Mouse (Mus musculus) CH12.LX (cell line): ENCODE data around the gene Eef1akmt3. TPM values are rescaled to one million over a fixed set of nuclear protein-coding genes. Genes with fewer than 3 reads are reported as not detected.
A peak's percentile ranks its signal among the peaks of the same experiment; 100 is the strongest.

Experiments used
- DNase-seq: peaks from one replicate; pipeline ENCODE4 v3.0.0-alpha.2; 2013; ENCODE audit errors: extremely low read depth
- H3K27ac ChIP-seq: 2 replicates; pipeline ENCODE4 v1.5.1; 2012; ENCODE audit warnings: low read depth, mild to moderate bottlenecking, control low read depth, moderate library complexity; ENCODE audit not compliant: insufficient read depth
- H3K27me3 ChIP-seq: replicated peaks from 2 replicates; pipeline ENCODE3; 2012; ENCODE audit warnings: inconsistent platforms
- H3K36me3 ChIP-seq, 2 experiments: replicated peaks in 1 of 2; 2 replicates each; pipeline versions ENCODE3 to v1.6.1; 2012; ENCODE audit warnings: inconsistent platforms in 1 of 2, low read length in 1 of 2, mild to moderate bottlenecking in 1 of 2, mixed read lengths in 1 of 2, moderate library complexity in 1 of 2; ENCODE audit not compliant: control insufficient read depth in 1 of 2, insufficient read depth in 1 of 2
- H3K4me1 ChIP-seq, 2 experiments: 2 replicates each; pipeline ENCODE4 v1.6.1; 2012; ENCODE audit warnings: inconsistent platforms in 1 of 2, moderate library complexity in 1 of 2; ENCODE audit not compliant: insufficient read depth in 2 of 2, control insufficient read depth in 1 of 2
- H3K4me2 ChIP-seq: 2 replicates; pipeline ENCODE4 v1.6.1; 2012; ENCODE audit warnings: low read depth, mild to moderate bottlenecking, control low read depth; ENCODE audit not compliant: poor library complexity, insufficient read depth, severe bottlenecking
- H3K4me3 ChIP-seq, 3 experiments: fragments of 150-350 bp in 1 of 3; sonication (generic) in 1 of 3; replicated peaks in 1 of 3; 2 replicates each; pipeline versions ENCODE3 to v1.5.1; 2011 to 2012; ENCODE audit warnings: low read depth in 2 of 3, low read length in 2 of 3, mild to moderate bottlenecking in 2 of 3, moderate library complexity in 2 of 3, control low read depth in 1 of 3, improper control_type of control experiment in 1 of 3, inconsistent platforms in 1 of 3, mixed read lengths in 1 of 3; ENCODE audit not compliant: poor library complexity in 1 of 3
- H3K79me2 ChIP-seq: replicated peaks from 2 replicates; pipeline ENCODE4 v1.6.1; 2012; ENCODE audit warnings: mild to moderate bottlenecking, moderate library complexity; ENCODE audit not compliant: control insufficient read depth, poor library complexity, insufficient read depth, severe bottlenecking; ENCODE audit errors: extremely low read depth
- H3K9ac ChIP-seq: 2 replicates; pipeline ENCODE4 v1.6.1; 2012; ENCODE audit warnings: low read depth, mild to moderate bottlenecking, control low read depth, moderate library complexity; ENCODE audit not compliant: insufficient read depth
- H3K9me3 ChIP-seq: replicated peaks from 2 replicates; pipeline ENCODE3; 2012; ENCODE audit warnings: low read length, inconsistent platforms, mixed read lengths
- BHLHE40 ChIP-seq: IDR thresholded peaks from 2 replicates; pipeline ENCODE4 v1.6.1; 2011; ENCODE audit warnings: mild to moderate bottlenecking, low read depth, low read length, improper control_type of control experiment
- CTCF ChIP-seq, 2 experiments: IDR thresholded peaks in 1 of 2; conservative IDR thresholded peaks in 1 of 2; 2 replicates each; pipeline ENCODE4 v1.5.1; 2011 to 2012; ENCODE audit warnings: low read depth in 2 of 2, low read length in 2 of 2, improper control_type of control experiment in 1 of 2, inconsistent platforms in 1 of 2, mild to moderate bottlenecking in 1 of 2, moderate library complexity in 1 of 2
- ELF1 ChIP-seq: IDR thresholded peaks from 2 replicates; pipeline ENCODE4 v1.6.1; 2014; ENCODE audit warnings: low read depth, mild to moderate bottlenecking, inconsistent platforms, low read length, improper control_type of control experiment
- EP300 ChIP-seq: IDR thresholded peaks from 2 replicates; pipeline ENCODE4 v1.6.1; 2011; ENCODE audit warnings: low read length, improper control_type of control experiment
- HCFC1 ChIP-seq: IDR thresholded peaks from 2 replicates; pipeline ENCODE4 v1.6.1; 2012; ENCODE audit warnings: low read depth, mild to moderate bottlenecking, inconsistent platforms, low read length, improper control_type of control experiment
- IRF4 ChIP-seq: IDR thresholded peaks from 2 replicates; pipeline ENCODE4 v1.6.1; 2014; ENCODE audit warnings: low read depth, mild to moderate bottlenecking, inconsistent platforms, low read length, improper control_type of control experiment
- MEF2A ChIP-seq: IDR thresholded peaks from 2 replicates; pipeline ENCODE4 v1.6.1; 2014; ENCODE audit warnings: low read depth, mild to moderate bottlenecking, inconsistent platforms, low read length, improper control_type of control experiment, borderline replicate concordance
- MXI1 ChIP-seq: IDR thresholded peaks from 2 replicates; pipeline ENCODE4 v1.6.1; 2011; ENCODE audit warnings: mild to moderate bottlenecking, low read depth, low read length, improper control_type of control experiment
- POLR2A ChIP-seq: IDR thresholded peaks from 2 replicates; pipeline ENCODE4 v1.6.1; 2011; ENCODE audit warnings: low read depth, mild to moderate bottlenecking, improper control_type of control experiment, low read length
- POLR2AphosphoS2 ChIP-seq: IDR thresholded peaks from 2 replicates; pipeline ENCODE4 v1.6.1; 2011; ENCODE audit warnings: low read depth, low read length, improper control_type of control experiment
- RAD21 ChIP-seq: IDR thresholded peaks from 2 replicates; pipeline ENCODE4 v1.6.1; 2011; ENCODE audit warnings: low read depth, mild to moderate bottlenecking, low read length, improper control_type of control experiment, moderate library complexity
- SIN3A ChIP-seq: IDR thresholded peaks from 2 replicates; pipeline ENCODE4 v1.6.1; 2012; ENCODE audit warnings: low read length, improper control_type of control experiment, inconsistent platforms
- SMC3 ChIP-seq: IDR thresholded peaks from 2 replicates; pipeline ENCODE4 v1.6.1; 2011; ENCODE audit warnings: low read depth, low read length, improper control_type of control experiment
- TBP ChIP-seq: conservative IDR thresholded peaks from 2 replicates; pipeline ENCODE4 v1.6.1; 2011; ENCODE audit warnings: low read depth, low read length, improper control_type of control experiment
- USF1 ChIP-seq: IDR thresholded peaks from 2 replicates; pipeline ENCODE4 v1.6.1; 2014; ENCODE audit warnings: low read depth, mild to moderate bottlenecking, inconsistent platforms, low read length, improper control_type of control experiment
- USF2 ChIP-seq: conservative IDR thresholded peaks from 2 replicates; pipeline ENCODE4 v1.6.1; 2011; ENCODE audit warnings: low read depth, low read length, improper control_type of control experiment
- ZNF384 ChIP-seq: IDR thresholded peaks from 2 replicates; pipeline ENCODE4 v1.6.1; 2012; ENCODE audit warnings: low read depth, low read length, improper control_type of control experiment, inconsistent platforms
- dilution Hi-C: fragments of 300-500 bp; cut with MboI; formaldehyde crosslinking; loops from 2 replicates; pipeline ENCODE4 v1.14.3; 2020; ENCODE audit warnings: low sequenced_read_pairs; ENCODE audit not compliant: extremely low pct_unique_long_range_greater_than_20kb, extremely low pct_ligation_motif_present
- in situ Hi-C: fragments of 300-500 bp; cut with MboI; formaldehyde crosslinking; loops from 3 replicates; pipeline ENCODE4 v1.14.3; 2019; ENCODE audit warnings: low sequenced_read_pairs, low pct_ligation_motif_present, low pct_unique_long_range_greater_than_20kb, mixed read lengths
- polyA plus RNA-seq: library from polyadenylated mRNA; unstranded; fragments of >175 nt; gene quantifications from 2 replicates; pipeline ENCODE4 v1.2.1, GENCODE M21; 2012; ENCODE audit warnings: low read depth; ENCODE audit not compliant: insufficient read length
- total RNA-seq, 2 experiments: library from RNA; depleted of rRNA; stranded (reverse); fragments of 300-350 nt in 1 of 2; fragments of >200 nt in 1 of 2; gene quantifications; 2 replicates each; pipeline ENCODE4 v1.2.3; 2012 to 2014

Gene Eef1akmt3
- total and polyA plus RNA-seq, 3 experiments = 0.78 to 1.1 (median 0.98) TPM

- H3K27me3 ChIP-seq = peaks cover 37% of the 10 kb centered on the region
- H3K9ac ChIP-seq = no peak overlapping the region
- peaks cover 12 to 40% of the 10 kb centered on the region in 2 experiments for H3K4me1 ChIP-seq
- H3K9me3 ChIP-seq = no peaks in the 10 kb centered on the region
- no peak overlapping the region for H3K4me3 ChIP-seq
- no peak overlapping the region for H3K27ac ChIP-seq
- peak; percentile 78 for DNase-seq
- H3K79me2 ChIP-seq = no peaks in the 10 kb centered on the region
- dilution Hi-C loops = no loop called here
- H3K36me3 ChIP-seq = peaks cover 12 to 15% of the 10 kb centered on the region in 2 experiments
- in situ Hi-C loops = no loop called here
- peak overlapping the region; percentile 79 for H3K4me2 ChIP-seq
- TF ChIP-seq SMC3 (peak; percentile 65), IRF4 (no peak), ZNF384 (no peak), ELF1 (no peak), RAD21 (peak; percentile 42), MXI1 (no peak), CTCF (conservative IDR thresholded peaks at IDR 0.05 in 1 of 2, IDR thresholded peaks at IDR 0.05 in 1 of 2; ENCODE audit: low read depth in 2 of 2, low read length in 2 of 2) (peak; percentile 78 to 86), USF2 (no peak)
- TF ChIP-seq, all 38 proteins: peak for 3
These were observed 16.8 kb upstream of the Eef1akmt3 start for GRCm38 (mm10) chr10:127058161-127058560.

- Histone ChIP-seq H3K79me2 (no peaks in the 10 kb centered on the region), H3K27ac (no peak overlapping the region), H3K27me3 (peaks cover 26% of the 10 kb centered on the region), H3K9me3 (no peaks in the 10 kb centered on the region), H3K4me3 (no peak overlapping the region), H3K4me2 (no peak overlapping the region), H3K36me3 (peaks cover 12 to 15% of the 10 kb centered on the region in 2 experiments), H3K9ac (no peak overlapping the region), H3K4me1 (peaks cover 12 to 33% of the 10 kb centered on the region in 2 experiments)
- DNase-seq = no peak
- TF ChIP-seq TBP (no peak), EP300 (no peak), USF1 (no peak), MEF2A (no peak)
- dilution Hi-C loops = no loop called here
- in situ Hi-C loops = no loop called here
These were observed 15.2 kb upstream of the Eef1akmt3 start for GRCm38 (mm10) chr10:127056490-127056889.

GRCm38 (mm10) chr10:127055406-127055805 is 14.1 kb upstream of the Eef1akmt3 start:
- Histone ChIP-seq H3K4me2 (0 out of 2 replicates have a peak overlapping the region, but pooled peaks have one; percentile 14), H3K4me3 (no peak overlapping the region), H3K36me3 (peaks cover 12 to 15% of the 10 kb centered on the region in 2 experiments), H3K9ac (no peak overlapping the region), H3K27me3 (peaks cover 15% of the 10 kb centered on the region), H3K79me2 (no peaks in the 10 kb centered on the region), H3K9me3 (no peaks in the 10 kb centered on the region), H3K4me1 (peaks cover 12 to 34% of the 10 kb centered on the region in 2 experiments), H3K27ac (no peak overlapping the region)
- TF ChIP-seq BHLHE40 (no peak), HCFC1 (no peak), MXI1 (no peak), SIN3A (no peak), TBP (no peak), MEF2A (no peak), POLR2AphosphoS2 (no peak), RAD21 (no peak), POLR2A (no peak)
- in situ Hi-C loops (no loop called here), dilution Hi-C loops (no loop called here)
- DNase-seq = no peak
